Mouse (Mus musculus): ENCODE measurements around the gene Klhl7. TPM values are rescaled to one million over a fixed set of nuclear protein-coding genes. Genes with fewer than 3 reads are reported as not detected.

The Klhl7 gene
- total RNA-seq, 1 experiment from 2014 or later, result 39.9 TPM

- no peak for DNase-seq
These were observed 71.7 kb downstream of the Klhl7 start for GRCm38 (mm10) chr5:24172092-24172491.

GRCm38 (mm10) chr5:24181514-24182295, 81.3 kb downstream of the Klhl7 start:
- no peak for DNase-seq

GRCm38 (mm10) chr5:24182296-24182734, 81.9 kb downstream of the Klhl7 start:
- DNase-seq, result no peak

GRCm38 (mm10) chr5:24183096-24183495, 82.7 kb downstream of the Klhl7 start:
- no peak for DNase-seq

- DNase-seq, result no peak
These were observed 83.6 kb downstream of the Klhl7 start for GRCm38 (mm10) chr5:24184011-24184410.

- DNase-seq, result no peak
These were observed 88.1 kb downstream of the Klhl7 start for GRCm38 (mm10) chr5:24188476-24188875.

GRCm38 (mm10) chr5:24191821-24192220, 91.4 kb downstream of the Klhl7 start:
- no peak for DNase-seq

- DNase-seq, result no peak
These were observed 100.6 kb downstream of the Klhl7 start for GRCm38 (mm10) chr5:24201006-24201405.

GRCm38 (mm10) chr5:24202492-24202891, 102.1 kb downstream of the Klhl7 start:
- no peak for DNase-seq

GRCm38 (mm10) chr5:24203266-24203665, 102.9 kb downstream of the Klhl7 start:
- DNase-seq, result no peak

- no peak for DNase-seq
These were observed 107.6 kb downstream of the Klhl7 start for GRCm38 (mm10) chr5:24207965-24208364.

- DNase-seq, result no peak
These were observed 108.1 kb downstream of the Klhl7 start for GRCm38 (mm10) chr5:24208505-24208904.

Other genes starting within 250 kb of the Klhl7 start
- gene Fam126a, start 69.9 kb upstream of the Klhl7 start, total RNA-seq (2021), result 98.2 and 127 TPM in 2 replicates
- 8.8 and 11.8 TPM in 2 replicates for gene Nupl2, start 64.4 kb downstream of the Klhl7 start, total RNA-seq (2021)